Mouse (Mus musculus): Measurements from ENCODE around the gene Bdh1.
"Not testable (repeated sequence)": the region's sequence is repeated elsewhere in the genome, so short reads cannot be mapped to it uniquely, and the experiment has no call there.

Bdh1 gene

DNA sequence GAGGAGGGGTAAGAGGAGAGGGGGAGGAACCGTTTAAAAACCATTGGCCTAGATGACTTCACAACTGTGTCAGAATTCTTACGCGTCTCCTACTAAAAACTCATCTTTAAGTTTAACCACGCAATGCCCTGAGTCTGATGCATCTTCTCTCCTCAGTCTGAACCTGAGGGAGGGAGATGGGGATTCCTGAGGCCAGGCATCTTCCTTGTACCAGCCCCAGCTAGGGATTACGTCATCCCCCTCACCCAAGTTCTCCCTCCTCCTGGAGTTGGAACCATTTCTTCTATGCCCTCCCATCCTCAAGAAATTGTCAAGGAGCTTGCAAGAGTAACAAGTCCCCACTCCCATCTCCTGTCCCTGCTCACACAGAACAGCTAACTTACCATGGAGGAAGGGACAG lies 44.0 kb downstream of the Bdh1 start:
- no peak for DNase-seq

DNA sequence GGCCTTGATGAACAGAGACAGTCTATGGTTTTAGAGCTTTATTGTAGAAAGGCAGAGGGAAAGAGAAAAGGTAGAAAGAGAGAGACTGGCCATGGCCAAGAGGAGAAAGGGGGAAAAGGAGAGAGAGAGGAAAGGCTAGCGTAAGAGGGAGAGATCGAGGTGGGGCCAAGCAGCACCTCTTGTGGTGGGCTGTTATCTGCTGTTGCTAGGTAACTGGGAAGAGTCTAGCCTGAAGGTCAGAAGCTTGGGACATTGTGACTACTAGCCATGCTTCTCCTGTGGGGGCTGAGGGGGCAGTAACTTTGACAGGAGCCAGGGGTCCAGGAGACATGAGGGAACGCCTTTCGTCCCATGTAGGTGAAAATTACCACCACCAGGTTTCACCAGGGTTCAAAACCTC lies 48.7 kb downstream of the Bdh1 start:
- DNase-seq, result not testable (repeated sequence)

GRCm38 (mm10) chr16:31471994-31472393 lies 49.9 kb downstream of the Bdh1 start:
- no peak for DNase-seq

DNA sequence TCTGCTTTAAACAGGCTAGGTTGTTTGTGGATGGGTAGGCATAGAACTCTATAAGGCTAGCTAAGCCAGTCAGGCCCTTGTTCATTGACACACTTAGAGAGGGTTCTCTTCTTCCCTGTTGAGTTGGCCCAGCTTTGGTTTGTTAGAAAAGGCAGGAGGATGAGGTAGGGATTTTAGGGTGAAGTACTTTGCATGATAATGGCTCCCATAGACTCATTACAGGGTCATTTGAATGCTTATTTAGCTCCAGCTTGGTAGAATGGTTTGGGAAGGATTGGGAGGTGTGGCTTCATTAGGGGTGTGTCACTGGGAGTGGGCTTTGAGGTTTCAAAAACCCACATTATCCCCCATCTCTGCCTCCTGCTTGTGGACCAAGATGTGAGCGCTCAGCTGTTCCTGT lies 51.1 kb downstream of the Bdh1 start:
- DNase-seq, result no peak

- DNase-seq, result no peak
Observed at GRCm38 (mm10) chr16:31475123-31475968, 53.3 kb downstream of the Bdh1 start.

GRCm38 (mm10) chr16:31476872-31477603 lies 55.0 kb downstream of the Bdh1 start:
- DNase-seq, result no peak

- DNase-seq, result no peak
Observed at GRCm38 (mm10) chr16:31485336-31485735, 63.3 kb downstream of the Bdh1 start.

- DNase-seq, result no peak
Observed at GRCm38 (mm10) chr16:31487266-31487665, 65.2 kb downstream of the Bdh1 start.

GRCm38 (mm10) chr16:31489096-31489495 lies 67.0 kb downstream of the Bdh1 start:
- no peak for DNase-seq

GRCm38 (mm10) chr16:31490967-31491366 lies 68.9 kb downstream of the Bdh1 start:
- no peak for DNase-seq

DNA sequence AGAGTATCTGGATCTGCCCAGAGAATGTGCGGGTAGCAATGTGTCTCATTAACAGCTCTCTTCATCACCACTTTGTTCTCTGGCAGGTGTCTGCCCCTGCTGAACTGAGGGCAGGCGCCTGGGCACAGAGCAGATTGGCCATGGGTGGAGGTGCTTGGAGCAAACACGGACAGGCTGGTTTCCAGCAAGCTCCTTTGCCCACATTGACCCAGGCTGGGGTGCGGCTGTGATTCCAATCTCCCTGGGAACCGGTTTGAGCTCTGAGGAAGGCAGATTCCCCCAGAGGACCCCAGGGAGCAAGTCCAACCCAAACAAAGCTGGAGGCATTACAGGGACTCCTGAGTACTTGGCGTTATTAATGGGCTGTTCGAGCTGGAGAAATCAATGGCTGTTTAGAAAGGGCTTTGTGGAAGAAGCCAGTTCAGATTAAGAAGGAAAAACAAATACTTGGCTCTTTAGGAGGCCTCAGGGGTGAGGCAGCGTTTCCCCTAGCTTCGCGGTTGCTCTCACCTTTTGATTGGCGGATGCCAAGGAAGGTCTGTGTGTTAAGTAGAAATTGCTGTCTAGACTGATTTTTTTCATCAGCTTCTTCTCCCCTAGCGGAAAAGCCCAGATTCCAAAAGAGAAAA lies 71.0 kb downstream of the Bdh1 start:
- DNase-seq, result no peak

DNA sequence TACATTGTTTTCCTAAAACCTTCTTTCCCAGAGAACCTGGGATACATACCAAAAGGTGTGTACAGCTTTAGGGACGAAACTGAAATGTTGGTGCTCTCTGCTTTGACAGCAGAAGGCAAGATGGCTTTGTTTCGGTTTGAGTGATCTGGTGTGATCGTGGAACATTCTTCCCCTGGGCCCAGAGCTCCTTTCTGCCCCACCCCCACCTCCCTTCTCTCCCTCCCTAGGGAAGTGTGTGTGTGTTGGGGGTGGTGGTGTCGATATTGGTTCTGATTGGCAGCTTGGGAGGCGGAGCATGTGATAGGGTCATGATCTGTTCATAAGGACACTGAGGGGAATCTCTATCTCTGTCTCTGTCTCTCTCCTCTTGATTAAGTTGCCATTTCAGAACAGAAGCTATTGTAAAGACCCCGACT lies 71.5 kb downstream of the Bdh1 start:
- DNase-seq, result no peak

- DNase-seq, result no peak
Observed at GRCm38 (mm10) chr16:31493991-31494390, 71.9 kb downstream of the Bdh1 start.

DNA sequence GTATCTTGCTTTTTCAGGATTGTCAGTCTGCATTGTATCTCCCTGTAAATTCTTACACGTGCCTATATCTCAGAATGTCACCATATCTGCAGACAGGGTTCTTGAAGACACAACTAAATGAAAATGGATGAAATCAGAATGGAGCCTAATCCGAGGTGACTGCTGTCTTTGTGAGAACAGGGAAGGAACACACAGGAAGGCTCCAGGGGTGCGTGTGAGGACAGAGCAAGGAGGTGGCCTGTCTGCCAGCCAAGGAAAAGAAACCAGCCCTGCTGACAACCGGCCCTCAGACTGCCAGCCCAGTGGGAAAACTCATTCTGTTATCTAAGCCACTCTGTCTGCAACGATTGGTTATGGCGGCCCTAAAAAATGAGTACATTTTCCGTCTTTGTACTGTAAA lies 73.3 kb downstream of the Bdh1 start:
- DNase-seq, result no peak

DNA sequence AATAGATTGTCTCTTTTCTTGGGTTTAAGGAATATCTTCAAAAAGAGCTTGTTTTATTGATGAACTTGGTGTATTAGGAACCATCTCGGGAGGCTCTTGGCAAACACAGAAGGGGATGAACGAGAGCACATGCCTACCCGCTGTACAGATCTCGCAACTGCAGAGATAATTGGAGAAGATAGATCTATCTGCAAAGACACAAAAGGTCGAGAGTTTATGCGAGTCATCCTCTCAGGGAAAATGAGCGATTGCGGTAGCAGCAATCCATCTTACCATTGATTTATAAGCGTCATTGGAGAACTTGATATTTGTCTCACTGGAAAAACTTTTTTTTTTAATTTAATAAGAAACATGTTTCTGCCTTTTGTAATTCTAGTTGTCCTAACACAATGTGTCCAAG lies 73.7 kb downstream of the Bdh1 start:
- DNase-seq, result no peak

- no peak for DNase-seq
Observed at GRCm38 (mm10) chr16:31498336-31498735, 76.3 kb downstream of the Bdh1 start.

GRCm38 (mm10) chr16:31499021-31499420 lies 76.9 kb downstream of the Bdh1 start:
- DNase-seq, result no peak

- DNase-seq, result no peak
Observed at GRCm38 (mm10) chr16:31499681-31500310, 77.7 kb downstream of the Bdh1 start.

GRCm38 (mm10) chr16:31500532-31500931 lies 78.5 kb downstream of the Bdh1 start:
- no peak for DNase-seq

DNA sequence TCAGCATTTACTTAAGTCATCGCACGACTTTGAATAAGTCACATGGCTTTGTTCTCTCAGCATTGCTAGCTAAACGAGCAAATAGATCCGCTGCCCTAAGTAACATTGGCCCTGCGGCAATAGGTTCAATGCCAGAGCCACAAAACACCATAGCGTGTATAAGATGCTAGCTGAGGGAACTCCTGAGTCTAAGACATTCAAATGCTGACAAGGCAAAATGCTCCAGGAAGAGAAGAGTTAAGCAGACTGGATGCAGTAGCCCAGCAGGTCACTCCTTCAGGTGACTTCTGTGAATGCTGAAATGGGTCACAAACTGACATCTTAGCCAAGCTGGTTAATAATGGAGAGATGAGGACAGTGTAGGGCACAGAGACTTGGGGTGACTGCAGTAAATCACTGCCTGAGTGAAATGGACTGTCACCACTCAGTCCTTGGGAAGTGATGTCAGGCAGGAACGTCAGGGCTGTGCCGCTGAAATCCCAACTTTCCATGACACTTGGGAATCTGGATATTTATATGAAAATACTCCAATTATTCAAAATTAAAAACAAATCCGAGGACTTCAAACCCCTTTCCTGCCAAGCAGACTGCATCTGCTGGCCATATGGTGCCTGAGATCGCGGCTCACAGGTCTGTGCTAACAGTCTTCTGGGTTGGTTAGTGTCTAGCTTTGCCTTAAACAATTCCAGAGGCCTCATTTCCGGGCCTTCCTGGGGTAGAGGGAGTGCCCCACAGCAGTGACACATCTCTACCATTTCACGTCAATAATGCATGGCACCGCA lies 79.1 kb downstream of the Bdh1 start:
- no peak for DNase-seq

DNA sequence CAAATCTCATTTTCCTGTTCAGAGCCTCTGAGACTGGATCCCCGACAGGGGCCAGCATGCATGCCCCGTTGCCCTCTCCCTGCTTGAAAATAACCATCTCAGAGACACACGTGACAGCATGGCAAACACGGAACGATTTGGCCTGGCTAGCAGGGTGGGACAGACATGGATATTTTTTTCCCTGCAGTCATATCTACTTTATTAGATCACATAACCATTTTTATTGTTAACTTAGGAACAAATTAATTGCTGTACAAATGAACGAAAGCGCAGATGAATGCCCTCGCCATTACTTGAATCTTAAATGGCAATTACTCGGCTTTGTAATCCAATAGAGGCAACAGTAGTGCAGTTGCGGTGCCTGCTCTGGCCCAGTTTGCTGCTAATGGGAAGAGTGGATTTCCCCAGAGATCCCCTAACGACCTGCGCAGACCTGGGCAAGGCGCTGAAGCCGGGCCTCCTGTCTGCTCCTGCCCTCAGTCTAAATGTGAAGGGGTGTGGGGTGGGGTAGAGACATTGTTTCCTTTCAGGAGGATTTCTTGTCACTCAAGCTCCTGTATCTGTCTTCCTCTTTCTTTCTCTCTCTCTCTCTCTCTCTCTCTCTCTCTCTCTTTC lies 79.8 kb downstream of the Bdh1 start:
- no peak for DNase-seq
